Mouse (Mus musculus) layer of hippocampus, adult 18-20 months (tissue): ENCODE data around the gene Gli1. TPM values are rescaled to one million over a fixed set of nuclear protein-coding genes. Genes with fewer than 3 reads are reported as not detected.
"Not testable (repeated sequence)": the region's sequence is repeated elsewhere in the genome, so short reads cannot be mapped to it uniquely, and the experiment has no call there.

ENCODE experiments used
- DNase-seq, 2 experiments: peaks; one replicate each; pipeline ENCODE4 v3.0.0; 2022; ENCODE audit warnings: low spot score in 2 of 2
- total RNA-seq, 2 experiments: library from RNA; stranded (reverse); gene quantifications; 2 replicates each; pipeline ENCODE4 v1.2.3; 2021

Gli1 gene
- total RNA-seq, 2 experiments from 2014 or later: 1.5 to 2.0 TPM

GRCm38 (mm10) chr10:127322669-127323068, 19.1 kb downstream of the Gli1 start:
- no peak for DNase-seq

DNA sequence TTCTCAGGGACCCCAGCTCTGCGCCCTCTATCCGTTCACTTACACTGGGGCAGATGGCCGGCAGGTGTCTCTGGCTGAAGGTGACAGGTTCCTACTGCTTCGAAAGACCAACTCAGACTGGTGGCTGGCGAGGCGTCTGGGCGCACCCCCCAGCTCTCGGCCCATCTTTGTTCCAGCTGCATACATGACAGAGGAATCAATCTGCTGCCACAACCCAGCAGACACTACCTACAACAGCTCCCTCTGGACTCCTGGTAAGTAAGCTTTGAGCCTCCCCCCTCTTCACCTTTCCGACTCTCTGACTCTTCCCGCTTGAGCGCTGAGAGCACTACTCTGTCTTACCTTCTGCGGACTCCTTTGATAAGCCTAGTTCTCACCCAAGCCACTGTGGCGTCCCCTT, 19.6 kb downstream of the Gli1 start:
- no peak for DNase-seq

DNA sequence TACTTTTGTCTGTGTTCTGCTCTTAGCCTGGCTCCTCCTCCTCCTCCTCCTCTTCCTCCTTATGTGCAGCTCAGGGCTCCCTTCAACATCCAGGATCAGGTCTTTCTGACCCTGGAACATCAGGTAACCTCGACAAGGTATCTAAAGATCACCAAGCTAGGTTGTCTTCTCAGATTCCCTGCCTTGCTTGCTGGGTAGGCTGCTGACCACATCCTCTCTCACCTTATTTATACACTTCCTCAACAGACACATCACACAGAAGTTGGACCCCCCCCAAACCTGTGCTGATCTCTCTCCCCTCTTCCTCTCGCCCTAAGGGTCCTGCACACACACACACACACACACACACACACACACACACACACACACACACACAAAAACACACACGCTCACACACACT, 20.2 kb downstream of the Gli1 start, which contains the start of gene Arhgap9:
Gene Arhgap9, plus strand, starts transcription at position 344 of the 400 bp plus-strand sequence.
- no peak for DNase-seq

- DNase-seq: no peak
Observed at GRCm38 (mm10) chr10:127319969-127320368, 21.8 kb downstream of the Gli1 start.

DNA sequence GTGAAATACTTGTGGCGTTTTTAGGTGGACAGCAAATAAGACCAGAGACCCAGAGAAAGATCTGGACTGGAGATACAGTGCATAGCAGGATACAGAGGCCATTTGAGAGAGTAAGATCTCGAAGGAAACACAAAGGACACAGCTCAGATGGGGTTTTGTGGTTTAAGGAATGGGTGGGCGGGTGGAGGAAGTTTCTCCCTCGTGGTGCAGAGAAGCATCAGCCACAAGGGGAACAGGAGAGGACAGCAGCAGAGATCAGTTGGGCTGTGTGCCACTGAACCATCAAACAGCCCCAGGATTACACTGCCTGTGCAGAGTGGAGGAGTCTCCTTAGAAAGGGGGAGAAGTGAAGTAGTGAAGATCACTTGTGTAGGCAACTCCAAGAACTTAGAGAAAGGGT, 23.8 kb downstream of the Gli1 start:
- no peak for DNase-seq

DNA sequence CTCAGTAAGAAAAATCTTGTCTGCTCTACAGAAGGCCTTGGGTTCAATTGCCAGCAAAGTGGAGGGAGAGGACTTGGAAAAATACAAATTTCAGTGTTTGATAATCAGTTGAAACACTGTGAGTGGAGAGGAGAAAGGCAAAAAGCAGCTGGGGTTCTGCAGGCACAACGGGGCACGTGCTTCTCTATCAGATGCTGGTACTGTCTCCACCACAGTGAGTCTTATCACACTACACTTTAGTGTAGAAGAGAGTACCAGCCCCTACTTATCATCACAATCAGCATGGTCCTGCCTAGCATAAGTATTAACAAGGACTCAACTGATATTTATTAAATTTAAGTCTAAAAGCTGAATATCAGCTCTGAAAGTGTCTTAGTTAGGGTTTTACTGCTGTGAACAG, 24.5 kb downstream of the Gli1 start:
- no peak for DNase-seq

GRCm38 (mm10) chr10:127314950-127315349, 26.8 kb downstream of the Gli1 start:
- DNase-seq: not testable (repeated sequence)

DNA sequence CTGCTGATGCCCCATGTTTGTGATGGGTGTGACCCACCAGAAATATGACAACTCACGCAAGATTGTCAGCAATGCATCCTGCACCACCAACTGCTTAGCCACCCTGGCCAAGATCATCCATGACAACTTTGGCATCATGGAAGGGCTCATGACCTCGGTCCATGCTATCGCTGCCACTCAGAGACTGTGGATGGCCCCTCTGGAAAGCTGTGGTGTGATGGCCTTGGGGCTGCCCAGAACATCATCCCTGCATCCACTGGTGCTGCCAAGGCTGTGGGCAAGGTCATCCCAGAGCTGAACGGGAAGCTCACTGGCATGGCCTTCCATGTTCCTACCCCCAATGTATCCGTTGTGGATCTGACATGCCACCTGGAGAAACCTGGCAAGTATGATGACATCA, 28.3 kb downstream of the Gli1 start:
- not testable (repeated sequence) for DNase-seq

DNA sequence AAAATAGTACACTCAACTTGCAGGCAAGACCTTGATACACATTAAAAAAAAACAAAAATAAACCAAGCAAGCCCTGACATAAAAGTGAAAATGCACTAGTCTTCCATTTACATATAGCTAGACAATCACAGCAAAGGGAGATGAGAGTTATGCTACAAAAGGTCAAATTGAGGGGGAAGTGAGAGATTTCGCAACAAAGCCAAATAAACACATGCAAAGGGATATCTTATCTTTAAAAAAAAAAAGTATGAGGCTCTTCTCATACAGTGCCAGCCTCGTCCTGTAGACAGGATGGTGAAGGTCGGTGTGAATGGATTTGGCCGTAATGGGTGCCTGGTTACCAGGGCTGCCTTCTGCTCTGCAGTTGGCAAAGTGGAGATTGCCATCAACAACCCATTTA, 28.9 kb downstream of the Gli1 start:
- DNase-seq: no peak

- peak; percentile 54 to 90 for DNase-seq
Observed at GRCm38 (mm10) chr10:127312356-127312676, 29.5 kb downstream of the Gli1 start.

DNA sequence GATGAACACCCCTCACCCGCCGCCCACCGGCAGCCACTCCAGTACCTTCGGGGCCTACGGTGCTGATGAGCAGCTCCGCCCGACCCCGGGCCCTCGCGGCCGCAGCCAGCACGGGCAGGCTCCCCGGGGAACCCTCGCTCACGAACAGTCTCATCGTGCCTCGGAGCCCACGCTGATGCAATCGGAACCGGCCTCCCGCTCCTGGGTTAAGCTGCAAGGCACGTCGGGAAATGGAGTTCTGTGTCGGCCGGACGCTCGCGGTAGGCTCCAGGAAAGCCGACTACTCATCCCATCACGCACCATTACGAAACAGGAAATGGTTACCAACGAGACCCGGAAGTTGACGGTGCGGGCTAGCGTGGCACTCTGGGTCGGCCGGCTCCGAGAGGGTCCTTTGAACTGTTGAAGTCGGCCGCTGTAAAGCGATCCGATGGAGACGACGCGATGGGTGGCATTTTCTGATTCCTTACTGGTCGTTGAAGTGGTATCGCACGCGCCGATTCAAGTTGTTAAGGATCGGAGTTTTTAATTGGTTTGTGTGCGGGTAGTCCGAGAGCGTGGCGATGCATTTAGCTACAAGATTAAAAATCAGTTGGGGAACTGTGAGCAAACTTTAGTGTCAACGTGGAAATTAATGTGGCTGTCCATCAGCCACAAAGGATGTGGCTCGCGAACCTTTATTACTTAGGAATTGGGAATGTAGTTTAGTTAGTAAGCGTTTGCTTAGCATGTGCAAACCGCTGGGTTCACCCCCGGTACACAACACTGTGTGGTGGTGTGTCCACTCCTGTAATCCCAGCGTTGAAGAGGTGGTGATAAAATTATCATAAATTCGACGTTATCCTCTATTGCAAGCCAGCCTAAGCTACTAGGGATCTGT, 30.1 kb downstream of the Gli1 start, which contains the start of gene Mars:
Gene Mars, minus strand, starts transcription at position 311 of the 880 bp plus-strand sequence.
- peak; percentile 94 to 98 for DNase-seq

DNA sequence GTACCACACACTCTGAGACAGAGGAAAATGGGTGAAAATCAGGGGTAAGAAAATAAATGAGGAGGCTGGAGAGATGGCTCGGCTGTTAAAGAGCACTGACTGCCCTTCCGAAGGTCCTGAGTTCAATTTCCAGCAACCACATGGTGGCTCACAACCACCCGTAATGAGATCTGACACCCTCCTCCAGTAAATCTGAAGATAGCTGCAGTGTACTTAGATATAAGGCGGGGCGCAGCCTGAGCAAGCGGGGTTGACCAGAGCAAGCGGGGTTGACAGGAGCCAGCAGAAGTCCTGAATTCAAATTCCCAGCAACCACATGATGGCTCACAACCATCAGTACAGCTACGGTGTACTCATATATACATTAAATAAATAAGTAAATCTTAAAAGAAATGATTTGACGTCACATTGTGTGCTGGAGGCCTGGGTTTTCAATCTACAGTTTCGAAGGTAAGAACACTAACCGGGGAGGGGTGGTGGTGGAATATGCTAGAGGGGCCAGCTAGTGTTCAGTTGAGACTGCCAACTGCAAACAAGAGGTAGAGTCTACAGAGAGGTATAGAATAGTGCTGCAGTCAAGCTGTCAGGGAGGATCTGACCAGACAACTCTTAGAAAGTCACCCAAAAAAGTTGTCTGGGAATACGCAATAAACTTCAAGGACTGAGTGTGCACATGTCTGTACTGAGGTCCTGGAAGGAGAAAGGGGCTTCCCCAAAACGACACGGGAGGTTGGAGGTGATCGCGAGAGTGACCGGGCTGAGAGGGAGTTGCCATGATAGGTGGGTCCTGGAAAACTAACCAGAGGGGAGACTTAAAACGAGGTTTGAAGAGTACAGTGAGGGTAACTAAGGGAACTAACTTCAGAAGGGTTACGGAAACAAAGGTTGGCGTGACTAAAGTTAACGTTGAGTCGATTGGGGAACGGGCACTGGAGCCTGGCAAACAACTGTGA, 31.0 kb downstream of the Gli1 start:
- DNase-seq: no peak

DNA sequence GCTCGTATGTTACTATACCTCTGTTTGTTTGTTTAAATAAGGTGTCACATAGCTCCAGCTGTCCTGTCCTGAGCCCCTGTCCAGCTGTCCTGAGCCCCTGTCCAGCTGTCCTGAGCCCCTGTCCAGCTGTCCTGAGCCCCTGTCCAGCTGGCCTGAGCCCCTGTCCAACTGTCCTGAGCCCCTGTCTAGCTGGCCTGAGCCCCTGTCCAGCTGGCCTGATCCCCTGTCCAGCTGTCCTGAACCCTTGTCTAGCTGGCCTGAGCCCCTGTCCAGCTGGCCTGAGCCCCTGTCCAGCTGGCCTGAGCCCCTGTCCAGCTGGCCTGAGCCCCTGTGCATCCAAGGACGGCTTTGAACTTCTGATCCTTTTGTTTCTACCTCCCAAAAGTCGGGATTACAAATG, 32.6 kb downstream of the Gli1 start:
- DNase-seq: not testable (repeated sequence)

- no peak for DNase-seq
Observed at GRCm38 (mm10) chr10:127303136-127303535, 38.6 kb downstream of the Gli1 start.

GRCm38 (mm10) chr10:127300361-127300760, 41.4 kb downstream of the Gli1 start:
- no peak for DNase-seq

DNA sequence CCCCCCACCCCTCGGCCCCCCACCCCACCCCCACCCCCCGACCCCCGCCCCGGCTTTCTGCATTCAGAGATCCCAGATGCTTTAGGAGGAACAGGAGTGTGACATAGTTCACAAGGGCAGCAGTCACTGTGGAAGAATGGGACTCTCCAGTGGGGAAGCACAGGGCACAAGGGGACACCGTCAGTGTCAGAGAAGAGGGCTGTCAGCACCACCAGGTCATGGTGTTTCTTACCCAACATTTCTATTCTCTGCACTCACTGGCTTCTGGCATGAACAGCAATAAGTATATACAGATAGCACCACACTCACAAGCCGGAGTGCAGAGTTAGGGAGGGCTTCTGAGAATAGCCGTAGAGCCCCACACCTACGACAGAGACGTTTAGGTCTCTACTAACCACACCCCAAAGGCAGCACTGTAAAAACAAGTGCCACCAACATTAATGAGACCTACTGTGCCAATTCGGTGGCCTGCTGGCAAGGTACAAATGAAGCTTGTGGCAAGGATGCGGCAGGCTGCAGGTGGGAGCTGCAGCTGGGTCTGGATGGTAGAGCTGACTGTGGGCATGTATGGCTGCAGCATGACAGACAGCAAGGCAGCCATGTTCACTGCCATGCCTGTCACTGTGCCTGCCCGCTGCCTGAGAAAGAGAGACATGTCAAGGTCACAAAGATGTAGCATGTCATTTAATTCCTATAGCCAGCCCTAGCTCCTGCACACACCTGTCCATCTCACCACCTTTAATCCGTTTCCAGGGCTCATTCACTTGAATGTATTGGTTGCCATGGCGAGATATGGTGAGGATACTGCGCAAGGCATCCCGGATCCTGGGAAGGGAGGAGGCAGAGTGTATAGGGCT, 44.5 kb downstream of the Gli1 start:
- DNase-seq: no peak

- no peak for DNase-seq
Observed at GRCm38 (mm10) chr10:127295986-127296794, 45.6 kb downstream of the Gli1 start.

DNA sequence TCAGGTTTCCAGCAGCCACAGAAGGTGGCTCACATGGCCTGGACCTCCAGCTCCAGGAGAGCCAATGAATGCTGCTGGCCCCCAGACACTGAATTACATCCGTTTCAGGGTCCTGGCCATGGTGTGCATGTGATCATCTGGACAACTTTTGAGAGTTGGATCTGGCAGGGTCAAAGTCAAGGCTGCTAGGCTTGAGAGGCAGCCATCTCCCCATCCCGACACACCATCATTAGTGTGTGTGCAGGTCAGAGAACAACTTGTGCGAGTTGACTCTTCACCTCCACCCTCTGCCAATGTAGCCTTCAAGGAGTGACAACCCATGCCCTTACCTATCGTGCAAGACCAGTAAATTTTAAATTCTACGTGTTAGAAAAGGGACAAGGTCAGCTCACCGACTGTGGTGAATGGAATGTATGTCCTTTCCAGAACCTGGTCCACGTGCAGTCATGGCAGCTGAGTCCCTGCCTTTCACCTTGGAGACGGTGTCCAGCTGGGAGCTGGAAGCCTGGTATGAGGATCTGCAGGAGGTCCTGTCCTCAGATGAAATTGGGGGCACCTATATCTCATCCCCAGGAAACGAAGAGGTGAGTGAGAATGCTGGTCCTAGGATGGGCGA, 46.8 kb downstream of the Gli1 start:
- DNase-seq: no peak

GRCm38 (mm10) chr10:127293590-127294113, 48.1 kb downstream of the Gli1 start:
- DNase-seq: no peak
